Mouse (Mus musculus) myocyte (in vitro differentiated cells): Measurements from ENCODE around the gene Lypd6b. TPM values are rescaled to one million over a fixed set of nuclear protein-coding genes. Genes with fewer than 3 reads are reported as not detected.

Experiments
- H3K27me3 ChIP-seq: one replicate; pipeline ENCODE4 v1.6.1; 2011; ENCODE audit not compliant: control insufficient read depth, insufficient read depth, insufficient read length
- H3K36me3 ChIP-seq: one replicate; pipeline ENCODE4 v1.6.1; 2011; ENCODE audit not compliant: control insufficient read depth, insufficient read depth
- H3K4me2 ChIP-seq: one replicate; pipeline ENCODE4 v1.6.1; 2011; ENCODE audit warnings: low read depth, control low read depth
- H3K4me3 ChIP-seq: one replicate; pipeline ENCODE4 v1.5.1; 2011; ENCODE audit warnings: mild to moderate bottlenecking, control low read depth, moderate library complexity
- H3K79me2 ChIP-seq: one replicate; pipeline ENCODE4 v1.6.1; 2011; ENCODE audit not compliant: control insufficient read depth, insufficient read depth
- H3ac ChIP-seq: one replicate; pipeline ENCODE4 v1.6.1; 2011; ENCODE audit not compliant: control insufficient read depth, insufficient read length
- CEBPB ChIP-seq: IDR thresholded peaks from 2 replicates; pipeline ENCODE4 v1.6.1; 2011; ENCODE audit warnings: mild to moderate bottlenecking, moderate library complexity; ENCODE audit not compliant: poor library complexity, insufficient read depth, severe bottlenecking
- E2F4 ChIP-seq: IDR thresholded peaks from one replicate; pipeline ENCODE4 v1.6.1; 2011; ENCODE audit warnings: mild to moderate bottlenecking, control low read depth, moderate library complexity; ENCODE audit not compliant: insufficient read depth
- MAX ChIP-seq: IDR thresholded peaks from one replicate; pipeline ENCODE4 v1.6.1; 2011; ENCODE audit warnings: low read depth, mild to moderate bottlenecking, control low read depth
- MYOD1 ChIP-seq, 3 experiments: IDR thresholded peaks; one replicate each; pipeline ENCODE4 v1.6.1; 2011; ENCODE audit warnings: control low read depth in 2 of 3, low read depth in 2 of 3, mild to moderate bottlenecking in 2 of 3, moderate library complexity in 1 of 3; ENCODE audit not compliant: insufficient read length in 2 of 3, control insufficient read depth in 1 of 3
- MYOG ChIP-seq, 3 experiments: IDR thresholded peaks; one replicate each; pipeline ENCODE4 v1.6.1; 2011; ENCODE audit warnings: control low read depth in 2 of 3, low read depth in 2 of 3, mild to moderate bottlenecking in 2 of 3; ENCODE audit not compliant: insufficient read length in 2 of 3, control insufficient read depth in 1 of 3, insufficient read depth in 1 of 3
- POLR2A ChIP-seq: IDR thresholded peaks from one replicate; pipeline ENCODE4 v1.6.1; 2011; ENCODE audit warnings: low read depth, mild to moderate bottlenecking, control low read depth, moderate library complexity; ENCODE audit not compliant: insufficient read length
- POLR2AphosphoS2 ChIP-seq: IDR thresholded peaks from one replicate; pipeline ENCODE4 v1.6.1; 2011; ENCODE audit warnings: low read depth, control low read depth; ENCODE audit not compliant: insufficient read length
- REST ChIP-seq: IDR thresholded peaks from one replicate; pipeline ENCODE4 v1.6.1; 2011; ENCODE audit warnings: mild to moderate bottlenecking, control low read depth, moderate library complexity; ENCODE audit not compliant: insufficient read depth, insufficient read length
- SRF ChIP-seq: IDR thresholded peaks from one replicate; pipeline ENCODE4 v1.6.1; 2011; ENCODE audit warnings: low read depth; ENCODE audit not compliant: control insufficient read depth, insufficient read length
- TCF12 ChIP-seq: IDR thresholded peaks from one replicate; pipeline ENCODE4 v1.6.1; 2011; ENCODE audit warnings: mild to moderate bottlenecking, control low read depth; ENCODE audit not compliant: poor library complexity, insufficient read depth, severe bottlenecking
- TCF3 ChIP-seq: IDR thresholded peaks from one replicate; pipeline ENCODE4 v1.6.1; 2011; ENCODE audit warnings: low read depth, control low read depth; ENCODE audit not compliant: insufficient read length
- USF1 ChIP-seq: IDR thresholded peaks from one replicate; pipeline ENCODE4 v1.6.1; 2011; ENCODE audit warnings: low read depth, mild to moderate bottlenecking, control low read depth, moderate library complexity
- polyA plus RNA-seq: library from polyadenylated mRNA; unstranded; fragments of >200 nt; fragmentation: generic; extraction: Trizol; gene quantifications from one replicate; pipeline ENCODE4 v1.2.1, GENCODE M21; 2012; ENCODE audit warnings: missing spikeins

The Lypd6b gene
- polyA plus RNA-seq, 1 experiment = 0.35 TPM

DNA sequence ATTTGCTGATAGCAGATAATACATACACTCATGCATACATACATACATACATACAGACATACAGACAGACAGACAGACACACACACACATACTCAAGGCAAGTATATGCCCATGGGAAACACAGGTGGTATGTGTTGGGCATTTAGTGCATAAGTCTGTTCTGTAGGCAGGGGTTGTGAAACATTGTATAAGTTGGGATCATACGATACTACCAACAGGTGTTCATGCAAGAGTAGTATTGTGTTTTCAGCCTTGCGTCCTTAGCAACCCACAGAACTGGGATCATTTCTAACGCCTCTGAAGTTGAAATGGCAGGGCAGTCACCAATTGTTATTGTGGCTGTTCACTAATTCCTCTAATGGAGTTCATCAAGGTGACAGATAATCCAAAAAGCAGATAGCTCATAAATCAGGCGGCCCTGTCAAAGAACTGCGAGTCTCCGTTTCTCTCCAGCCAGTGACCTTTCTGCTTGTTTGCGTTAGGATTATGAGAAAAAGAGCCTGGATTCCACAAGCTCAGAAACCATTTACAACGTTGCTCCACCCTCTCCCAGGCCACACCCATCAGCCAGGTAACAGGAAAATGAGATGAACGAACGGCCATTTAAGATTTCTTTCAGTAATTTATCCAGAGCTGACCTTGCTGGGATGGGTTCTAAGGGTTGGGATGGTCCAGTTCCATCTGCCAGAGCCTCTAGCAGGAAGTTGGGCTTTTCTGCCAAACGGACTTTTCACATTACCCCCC lies 72.9 kb downstream of the Lypd6b start:
- Histone ChIP-seq H3K27me3 (no peaks in the 10 kb centered on the region), H3ac (no peak overlapping the region), H3K36me3 (no peaks in the 10 kb centered on the region), H3K4me3 (no peak overlapping the region), H3K4me2 (no peak overlapping the region), H3K79me2 (no peaks in the 10 kb centered on the region)
- TF ChIP-seq POLR2A (no peak), MYOG (IDR thresholded peaks at IDR 0.05; ENCODE audit: control insufficient read depth in 1 of 3, insufficient read depth in 1 of 3, insufficient read length in 2 of 3, low read depth in 2 of 3) (no peak), USF1 (no peak), TCF12 (no peak), MAX (no peak), MYOD1 (IDR thresholded peaks at IDR 0.05; ENCODE audit: control insufficient read depth in 1 of 3, insufficient read length in 2 of 3, low read depth in 2 of 3) (no peak), TCF3 (no peak), REST (no peak), CEBPB (no peak), POLR2AphosphoS2 (no peak), SRF (no peak), E2F4 (no peak)

DNA sequence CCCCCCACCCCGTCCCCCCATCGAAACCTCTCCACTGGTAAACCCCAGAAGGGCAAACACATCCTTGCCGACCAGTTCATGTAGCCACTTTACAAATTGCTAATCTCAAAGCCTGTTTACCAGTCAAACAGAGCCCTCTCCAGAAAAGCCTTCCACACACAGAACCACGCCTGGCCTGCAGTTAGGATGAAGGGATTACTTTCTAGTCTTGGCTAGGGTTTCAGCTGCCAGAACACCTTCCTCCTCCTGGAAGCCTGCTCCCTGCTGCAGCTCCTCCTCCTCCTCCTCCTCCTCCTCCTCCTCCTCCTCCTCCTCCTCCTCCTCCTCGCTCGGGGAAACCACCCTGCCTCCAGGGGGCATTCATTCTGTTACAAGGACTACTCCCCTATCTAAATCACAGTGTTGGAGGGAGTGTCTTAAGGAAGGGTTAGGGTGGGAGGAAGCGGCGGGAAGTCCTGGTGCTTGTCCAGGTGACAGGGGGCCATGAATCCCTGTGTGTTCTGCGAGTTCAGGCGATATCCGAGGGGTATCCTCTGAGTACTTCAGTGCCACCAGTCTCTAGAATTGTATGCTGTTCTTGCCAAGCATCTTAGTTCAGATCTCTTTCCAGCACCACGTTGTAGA lies 73.6 kb downstream of the Lypd6b start:
- no peak overlapping the region for H3K4me2 ChIP-seq
- no peaks in the 10 kb centered on the region for H3K36me3 ChIP-seq
- no peak overlapping the region for H3K4me3 ChIP-seq
- TF ChIP-seq MAX = no peak
- no peak for TF ChIP-seq E2F4
- TF ChIP-seq MYOD1 (IDR thresholded peaks at IDR 0.05; ENCODE audit: control insufficient read depth in 1 of 3, insufficient read length in 2 of 3, low read depth in 2 of 3) = no peak
- no peak for TF ChIP-seq USF1
- TF ChIP-seq POLR2A = no peak
- no peak for TF ChIP-seq TCF12
- no peak for TF ChIP-seq MYOG (IDR thresholded peaks at IDR 0.05; ENCODE audit: control insufficient read depth in 1 of 3, insufficient read depth in 1 of 3, insufficient read length in 2 of 3, low read depth in 2 of 3)
- no peak for TF ChIP-seq REST
- TF ChIP-seq CEBPB = no peak
- TF ChIP-seq POLR2AphosphoS2 = no peak
- TF ChIP-seq TCF3 = no peak
- TF ChIP-seq SRF = no peak
- no peaks in the 10 kb centered on the region for H3K79me2 ChIP-seq
- no peak overlapping the region for H3ac ChIP-seq
- H3K27me3 ChIP-seq = no peaks in the 10 kb centered on the region

GRCm38 (mm10) chr2:49861658-49862057 lies 74.2 kb downstream of the Lypd6b start:
- Histone ChIP-seq H3K4me2 (no peak overlapping the region), H3K4me3 (no peak overlapping the region), H3ac (no peak overlapping the region), H3K27me3 (no peaks in the 10 kb centered on the region), H3K79me2 (no peaks in the 10 kb centered on the region), H3K36me3 (no peaks in the 10 kb centered on the region)
- no peak for TF ChIP-seq MAX
- no peak for TF ChIP-seq TCF3
- TF ChIP-seq CEBPB = no peak
- no peak for TF ChIP-seq USF1
- no peak for TF ChIP-seq E2F4
- TF ChIP-seq MYOD1 (IDR thresholded peaks at IDR 0.05; ENCODE audit: control insufficient read depth in 1 of 3, insufficient read length in 2 of 3, low read depth in 2 of 3) = no peak
- TF ChIP-seq TCF12 = no peak
- no peak for TF ChIP-seq MYOG (IDR thresholded peaks at IDR 0.05; ENCODE audit: control insufficient read depth in 1 of 3, insufficient read depth in 1 of 3, insufficient read length in 2 of 3, low read depth in 2 of 3)
- no peak for TF ChIP-seq POLR2A
- no peak for TF ChIP-seq POLR2AphosphoS2

- H3K4me3 ChIP-seq = no peak overlapping the region
- H3K36me3 ChIP-seq = no peaks in the 10 kb centered on the region
- H3K79me2 ChIP-seq = no peaks in the 10 kb centered on the region
- no peak overlapping the region for H3ac ChIP-seq
- no peak overlapping the region for H3K4me2 ChIP-seq
- H3K27me3 ChIP-seq = no peaks in the 10 kb centered on the region
- TF ChIP-seq CEBPB (no peak), POLR2A (no peak), TCF3 (no peak), TCF12 (no peak), MAX (no peak), MYOD1 (IDR thresholded peaks at IDR 0.05; ENCODE audit: control insufficient read depth in 1 of 3, insufficient read length in 2 of 3, low read depth in 2 of 3) (no peak)
Measured at GRCm38 (mm10) chr2:49868116-49868858, 80.8 kb downstream of the Lypd6b start.
